Comparison of ENCODE assay signal across 7 mouse cellular contexts in genomic region chr2:28638886-28639285, GRCm38 (mm10). TPM values are rescaled to one million over a fixed set of nuclear protein-coding genes. Genes with fewer than 3 reads are reported as not detected.
DNase-seq lines count a peak whose midpoint lies in the region; ATAC-seq and TF ChIP-seq lines count a peak whose summit lies in the region.

No protein-coding gene starts in this region.

- no peak for ATAC-seq in midbrain, postnatal 0 days (ENCODE audit: low FRiP score)

- TF ChIP-seq CTCF in midbrain, postnatal 0 days (IDR thresholded peaks at IDR 0.05) = no peak

- no peaks in the 10 kb centered on the region for H3K9me3 ChIP-seq in midbrain, postnatal 0 days (ENCODE audit: low read length)

- DNase-seq in urinary bladder, postnatal 14 days (ENCODE audit: low spot score) = peak; percentile 12
- no peak for DNase-seq in urinary bladder, postnatal 4 days (ENCODE audit: low spot score in 2 of 2)
- DNase-seq in heart, postnatal 4 days = peak; percentile 14
- peak; percentile 67 for DNase-seq in liver
- peak; percentile 15 for DNase-seq in midbrain, postnatal 0 days (ENCODE audit: low spot score)
- DNase-seq in spleen, postnatal 36 days (ENCODE audit: low spot score in 2 of 2) = no peak
- no peak for DNase-seq in natural killer cell, adult 2 months (ENCODE audit: low spot score in 2 of 2)

- 0 out of 2 replicates have a peak overlapping the region, but pooled peaks have one; percentile 2 for H3K4me2 ChIP-seq in midbrain, postnatal 0 days (ENCODE audit: low read depth, low read length, poor library complexity, severe bottlenecking)

- H3K4me1 ChIP-seq in midbrain, postnatal 0 days (ENCODE audit: insufficient read depth, low read length) = peaks cover 4% of the 10 kb centered on the region; the same call in 1 of the 2 replicates

- 8% methylated on average over 9 of the region's 9 CpGs for WGBS in midbrain, postnatal 0 days

- H3K36me3 ChIP-seq in midbrain, postnatal 0 days (ENCODE audit: insufficient read depth, low read length) = no peaks in the 10 kb centered on the region

- H3K27ac ChIP-seq in midbrain, postnatal 0 days (ENCODE audit: low read depth, low read length) = no peak overlapping the region

- no peak overlapping the region for H3K4me3 ChIP-seq in midbrain, postnatal 0 days (ENCODE audit: low read depth, low read length)

- H3K27me3 ChIP-seq in midbrain, postnatal 0 days (ENCODE audit: insufficient read depth, low read length) = no peaks in the 10 kb centered on the region

- H3K9ac ChIP-seq in midbrain, postnatal 0 days (replicated peaks; ENCODE audit: low read length, poor library complexity, severe bottlenecking) = no peak overlapping the region

RNA-seq across cellular contexts. Expression of gene Tsc1, which starts 2.1 kb away (rescaled TPM):
- 10 to 100 TPM; 16.4 to 17.5 TPM for total RNA-seq in heart, postnatal 4 days (2021)
- 41.3 and 42.9 TPM in 2 replicates for total RNA-seq in midbrain, postnatal 0 days (2014; rRNA removed)
- 19.5 and 22.9 TPM in 2 replicates for polyA plus RNA-seq in midbrain, postnatal 0 days (2015; fragmentation: Nextera tagmentation; extraction: Ambion mirVana)

RNA-seq across cellular contexts. Expression of gene Gfi1b, which starts 17.1 kb away (rescaled TPM):
- not detected for total RNA-seq in heart, postnatal 4 days (2021)
- total RNA-seq in midbrain, postnatal 0 days (2014; rRNA removed) = not detected in 2 replicates
- polyA plus RNA-seq in midbrain, postnatal 0 days (2015; fragmentation: Nextera tagmentation; extraction: Ambion mirVana) = not detected in 2 replicates

RNA-seq across cellular contexts. Expression of gene Gtf3c5, which starts 55.3 kb away (rescaled TPM):
- 10 to 100 TPM; 17.8 to 18.3 TPM for total RNA-seq in heart, postnatal 4 days (2021)
- total RNA-seq in midbrain, postnatal 0 days (2014; rRNA removed) = 23.3 and 26.7 TPM in 2 replicates
- polyA plus RNA-seq in midbrain, postnatal 0 days (2015; fragmentation: Nextera tagmentation; extraction: Ambion mirVana) = 29.3 and 33.5 TPM in 2 replicates

Comparison
In these comparisons a context has a peak if more than half of its experiments do, and no peak if none do; other contexts are left out.
1. DNase-seq: peak in urinary bladder, postnatal 14 days (single experiment), heart, postnatal 4 days (single experiment), liver (single experiment) and midbrain, postnatal 0 days (single experiment); none in urinary bladder, postnatal 4 days (0 of 2), spleen, postnatal 36 days (0 of 2) and natural killer cell, adult 2 months (0 of 2).